Mouse (Mus musculus): ENCODE data around the gene Tesc. TPM values are rescaled to one million over a fixed set of nuclear protein-coding genes. Genes with fewer than 3 reads are reported as not detected.

Tesc gene
- polyA plus RNA-seq, 2 experiments from 2014 or later: 6.5 to 7.7 TPM

GRCm38 (mm10) chr5:118076721-118077592 is 49.4 kb downstream of the Tesc start:
- no peak for ATAC-seq

GRCm38 (mm10) chr5:118078550-118078949 is 51.0 kb downstream of the Tesc start:
- no peak for ATAC-seq

- no peak for ATAC-seq
Observed at GRCm38 (mm10) chr5:118079354-118079753, 51.8 kb downstream of the Tesc start.

- no peak for ATAC-seq
Observed at GRCm38 (mm10) chr5:118079839-118080250, 52.3 kb downstream of the Tesc start.

GRCm38 (mm10) chr5:118081374-118081949 is 53.9 kb downstream of the Tesc start:
- no peak for ATAC-seq

GRCm38 (mm10) chr5:118081996-118082395 is 54.5 kb downstream of the Tesc start:
- ATAC-seq: peak; percentile 95

- no peak for ATAC-seq
Observed at GRCm38 (mm10) chr5:118083060-118083638, 55.6 kb downstream of the Tesc start.

- ATAC-seq: no peak
Observed at GRCm38 (mm10) chr5:118084171-118084727, 56.7 kb downstream of the Tesc start.

GRCm38 (mm10) chr5:118085313-118085712 is 57.8 kb downstream of the Tesc start:
- ATAC-seq: no peak

- no peak for ATAC-seq
Observed at GRCm38 (mm10) chr5:118086956-118087355, 59.4 kb downstream of the Tesc start.

GRCm38 (mm10) chr5:118089102-118089501 is 61.6 kb downstream of the Tesc start:
- ATAC-seq: no peak

GRCm38 (mm10) chr5:118090101-118090500 is 62.6 kb downstream of the Tesc start:
- ATAC-seq: no peak

- no peak for ATAC-seq
Observed at GRCm38 (mm10) chr5:118090837-118091236, 63.3 kb downstream of the Tesc start.

- ATAC-seq: no peak
Observed at GRCm38 (mm10) chr5:118093321-118094035, 65.9 kb downstream of the Tesc start.

- ATAC-seq: no peak
Observed at GRCm38 (mm10) chr5:118095433-118095832, 67.9 kb downstream of the Tesc start.

GRCm38 (mm10) chr5:118095849-118096248 is 68.3 kb downstream of the Tesc start:
- no peak for ATAC-seq

GRCm38 (mm10) chr5:118096317-118096716 is 68.8 kb downstream of the Tesc start:
- ATAC-seq: no peak

GRCm38 (mm10) chr5:118099069-118099869 is 71.7 kb downstream of the Tesc start:
- no peak for ATAC-seq

GRCm38 (mm10) chr5:118099870-118100478 is 72.4 kb downstream of the Tesc start:
- no peak for ATAC-seq

GRCm38 (mm10) chr5:118105536-118105935 is 78.0 kb downstream of the Tesc start:
- ATAC-seq: no peak

- no peak for ATAC-seq
Observed at GRCm38 (mm10) chr5:118106667-118107066, 79.1 kb downstream of the Tesc start.

Data from activated CD4-positive, CD25-positive, alpha-beta regulatory T cell, adult 4 months (primary cell).